Mouse (Mus musculus) hindbrain, embryonic 12.5 days (tissue): ENCODE measurements around the gene Myo6. TPM values are rescaled to one million over a fixed set of nuclear protein-coding genes. Genes with fewer than 3 reads are reported as not detected.

ENCODE experiments used
- ATAC-seq: fragments of 200-750 bp; cut with Nextera tagmentation; 2 replicates; pipeline ENCODE4 v1.8.0; 2017; ENCODE audit warnings: moderate TSS enrichment; ENCODE audit not compliant: low FRiP score
- H3K27ac ChIP-seq: fragments of 300-500 bp; sonication (generic); 2 replicates; pipeline ENCODE4 v1.5.1; 2016; ENCODE audit warnings: mild to moderate bottlenecking
- H3K27me3 ChIP-seq: fragments of 300-500 bp; sonication (generic); 2 replicates; pipeline ENCODE4 v1.6.1; 2016; ENCODE audit warnings: mild to moderate bottlenecking
- H3K36me3 ChIP-seq: fragments of 300-500 bp; sonication (generic); 2 replicates; pipeline ENCODE4 v1.6.1; 2016; ENCODE audit warnings: mild to moderate bottlenecking
- H3K4me1 ChIP-seq: fragments of 300-500 bp; sonication (generic); 2 replicates; pipeline ENCODE4 v1.6.1; 2016
- H3K4me2 ChIP-seq: fragments of 300-500 bp; sonication (generic); replicated peaks from 2 replicates; pipeline ENCODE4 v1.6.1; 2016; ENCODE audit warnings: mild to moderate bottlenecking
- H3K4me3 ChIP-seq: fragments of 300-500 bp; sonication (generic); 2 replicates; pipeline ENCODE4 v1.5.1; 2016; ENCODE audit warnings: mild to moderate bottlenecking
- H3K9ac ChIP-seq: fragments of 300-500 bp; sonication (generic); 2 replicates; pipeline ENCODE4 v1.6.1; 2016; ENCODE audit warnings: mild to moderate bottlenecking, moderate library complexity
- H3K9me3 ChIP-seq: fragments of 300-500 bp; sonication (generic); replicated peaks from 2 replicates; pipeline ENCODE4 v1.6.1; 2016; ENCODE audit warnings: mild to moderate bottlenecking
- WGBS: fragments of 180-500 bp; shearing (Covaris S2); methylation state at CpG from one replicate; pipeline ENCODE4 v1.1.7; 2016; 5-methylcytosine and 5-hydroxymethylcytosine counted together
- polyA plus RNA-seq: library from polyadenylated mRNA; unstranded; fragments of >200 nt; fragmentation: Nextera tagmentation; extraction: Ambion mirVana; gene quantifications from 2 replicates; pipeline ENCODE4 v1.2.1, GENCODE M21; 2016

The Myo6 gene
- polyA plus RNA-seq, 1 experiment from 2014 or later, result 19.6 TPM

- Histone ChIP-seq H3K4me1 (no peaks in the 10 kb centered on the region), H3K9me3 (no peaks in the 10 kb centered on the region), H3K36me3 (no peaks in the 10 kb centered on the region), H3K27me3 (no peaks in the 10 kb centered on the region), H3K4me2 (no peak overlapping the region), H3K9ac (no peak overlapping the region), H3K27ac (no peak overlapping the region), H3K4me3 (no peak overlapping the region)
- 62% methylated on average over 6 of the region's 6 CpGs for WGBS
- ATAC-seq, result no peak
These were observed 93.6 kb downstream of the Myo6 start for GRCm38 (mm10) chr9:80258396-80258795.

DNA sequence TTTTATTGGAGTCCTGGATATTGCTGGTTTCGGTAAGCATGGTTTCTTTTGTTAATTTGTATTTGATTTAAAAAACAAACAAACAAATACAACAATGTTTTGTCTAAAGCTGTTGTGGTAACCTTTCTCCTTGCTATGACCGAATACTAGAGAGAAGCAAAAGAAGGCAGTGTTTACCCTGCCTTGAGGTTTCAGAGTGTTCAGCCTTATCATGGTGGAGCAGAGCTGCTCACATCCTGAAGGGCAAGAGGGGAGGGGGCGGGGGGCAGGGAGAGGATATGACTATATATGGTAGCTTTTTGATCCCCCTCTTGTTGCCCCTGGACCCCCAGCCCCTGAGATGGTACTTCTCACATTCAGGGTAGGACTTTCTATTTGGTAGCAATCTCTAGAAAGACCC is 96.1 kb downstream of the Myo6 start:
- Histone ChIP-seq H3K27ac (no peak overlapping the region), H3K9ac (no peak overlapping the region), H3K36me3 (no peaks in the 10 kb centered on the region), H3K27me3 (no peaks in the 10 kb centered on the region), H3K4me2 (no peak overlapping the region), H3K9me3 (no peaks in the 10 kb centered on the region), H3K4me1 (no peaks in the 10 kb centered on the region), H3K4me3 (no peak overlapping the region)
- no peak for ATAC-seq
- 85% methylated on average over 3 of the region's 3 CpGs for WGBS

- Histone ChIP-seq H3K4me2 (no peak overlapping the region), H3K4me1 (no peaks in the 10 kb centered on the region), H3K9me3 (no peaks in the 10 kb centered on the region), H3K4me3 (no peak overlapping the region), H3K27ac (no peak overlapping the region), H3K27me3 (no peaks in the 10 kb centered on the region), H3K9ac (no peak overlapping the region), H3K36me3 (no peaks in the 10 kb centered on the region)
- ATAC-seq, result no peak
- WGBS, result 54% methylated on average over 8 of the region's 8 CpGs
These were observed 97.7 kb downstream of the Myo6 start for GRCm38 (mm10) chr9:80262367-80263026.

DNA sequence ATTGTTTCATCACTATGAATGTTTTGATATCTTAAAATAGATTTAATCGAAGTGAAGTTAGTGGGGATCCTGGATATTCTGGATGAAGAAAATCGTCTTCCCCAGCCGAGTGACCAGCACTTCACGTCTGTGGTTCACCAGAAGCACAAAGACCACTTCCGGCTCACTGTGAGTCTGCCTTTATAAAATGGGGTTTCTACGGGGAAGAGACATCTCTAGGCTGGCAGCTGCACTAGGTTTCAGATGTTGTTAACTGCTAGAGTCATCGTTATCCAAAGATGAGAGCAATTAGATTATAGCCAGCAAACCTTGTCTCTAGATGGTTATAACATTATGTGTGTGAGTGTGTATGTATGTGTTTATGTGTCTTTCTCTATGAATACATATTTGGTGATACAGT is 101.3 kb downstream of the Myo6 start:
- Histone ChIP-seq H3K27ac (no peak overlapping the region), H3K4me2 (no peak overlapping the region), H3K4me1 (no peaks in the 10 kb centered on the region), H3K36me3 (no peaks in the 10 kb centered on the region), H3K9ac (no peak overlapping the region), H3K27me3 (no peaks in the 10 kb centered on the region), H3K9me3 (no peaks in the 10 kb centered on the region), H3K4me3 (no peak overlapping the region)
- ATAC-seq, result no peak
- WGBS, result 87% methylated on average over 7 of the region's 7 CpGs

DNA sequence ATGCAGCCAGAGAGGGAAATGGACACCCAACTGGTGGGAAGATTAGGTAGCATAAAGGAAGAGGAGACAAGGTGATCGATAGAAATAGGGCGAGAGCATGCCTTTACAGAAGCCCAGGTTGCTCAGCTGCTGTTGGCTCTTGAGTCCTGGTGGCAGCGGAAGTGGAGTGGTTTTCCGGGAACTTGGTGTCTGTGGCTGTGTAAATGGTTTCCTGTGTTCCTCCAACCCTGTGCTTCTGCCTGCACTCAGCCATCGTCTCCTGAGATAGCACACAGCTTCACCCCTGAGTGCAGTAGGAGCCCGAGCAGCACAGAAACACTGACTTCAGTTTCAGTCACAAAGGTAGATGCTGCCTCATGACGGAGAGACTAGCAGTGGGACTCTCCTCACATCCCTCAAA is 101.7 kb downstream of the Myo6 start:
- H3K27me3 ChIP-seq, result no peaks in the 10 kb centered on the region
- no peak overlapping the region for H3K9ac ChIP-seq
- H3K9me3 ChIP-seq, result no peaks in the 10 kb centered on the region
- H3K36me3 ChIP-seq, result no peaks in the 10 kb centered on the region
- ATAC-seq, result no peak
- H3K4me3 ChIP-seq, result no peak overlapping the region
- WGBS, result 85% methylated on average over 7 of the region's 7 CpGs
- no peak overlapping the region for H3K4me2 ChIP-seq
- H3K4me1 ChIP-seq, result no peaks in the 10 kb centered on the region
- H3K27ac ChIP-seq, result no peak overlapping the region

- Histone ChIP-seq H3K9ac (no peak overlapping the region), H3K4me3 (no peak overlapping the region), H3K4me1 (no peaks in the 10 kb centered on the region), H3K9me3 (no peaks in the 10 kb centered on the region), H3K27me3 (no peaks in the 10 kb centered on the region), H3K27ac (no peak overlapping the region), H3K4me2 (no peak overlapping the region), H3K36me3 (no peaks in the 10 kb centered on the region)
- 77% methylated on average over 8 of the region's 8 CpGs for WGBS
- no peak for ATAC-seq
These were observed 104.8 kb downstream of the Myo6 start for GRCm38 (mm10) chr9:80269596-80269995.

GRCm38 (mm10) chr9:80272951-80273350 is 108.1 kb downstream of the Myo6 start:
- no peaks in the 10 kb centered on the region for H3K36me3 ChIP-seq
- no peak for ATAC-seq
- H3K9ac ChIP-seq, result no peak overlapping the region
- H3K27ac ChIP-seq, result no peak overlapping the region
- H3K27me3 ChIP-seq, result no peaks in the 10 kb centered on the region
- no peaks in the 10 kb centered on the region for H3K9me3 ChIP-seq
- 73% methylated on average over 1 of the region's 1 CpGs for WGBS
- H3K4me1 ChIP-seq, result no peaks in the 10 kb centered on the region; the same call in 1 of the 2 replicates
- no peak overlapping the region for H3K4me2 ChIP-seq
- H3K4me3 ChIP-seq, result no peak overlapping the region

- 90% methylated on average over 8 of the region's 8 CpGs for WGBS
- no peak for ATAC-seq
- Histone ChIP-seq H3K9ac (no peak overlapping the region), H3K36me3 (no peaks in the 10 kb centered on the region), H3K4me3 (no peak overlapping the region), H3K4me2 (no peak overlapping the region), H3K9me3 (no peaks in the 10 kb centered on the region), H3K27ac (no peak overlapping the region), H3K4me1 (no peaks in the 10 kb centered on the region; the same call in 1 of the 2 replicates), H3K27me3 (no peaks in the 10 kb centered on the region)
These were observed 110.4 kb downstream of the Myo6 start for GRCm38 (mm10) chr9:80275053-80275771.

DNA sequence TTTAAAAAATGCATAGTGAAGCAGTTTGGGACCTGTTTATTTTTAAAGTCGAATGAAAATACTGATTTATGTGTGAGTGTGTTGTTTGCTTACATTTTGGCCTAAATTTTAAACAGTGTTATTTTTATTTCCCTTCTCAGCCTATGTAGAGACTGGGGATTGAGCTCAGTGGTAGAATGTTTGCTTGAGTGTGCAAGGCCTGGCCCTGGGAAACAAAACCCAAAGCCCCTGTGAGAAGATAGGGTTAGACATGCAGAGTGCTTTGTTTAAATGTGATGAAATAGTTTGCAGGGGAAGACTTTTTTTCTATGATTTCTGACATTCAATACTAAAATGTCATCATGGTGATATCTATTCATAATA is 110.9 kb downstream of the Myo6 start:
- no peaks in the 10 kb centered on the region for H3K36me3 ChIP-seq
- 90% methylated on average over 1 of the region's 1 CpGs for WGBS
- no peaks in the 10 kb centered on the region; the same call in 1 of the 2 replicates for H3K4me1 ChIP-seq
- no peak overlapping the region for H3K9ac ChIP-seq
- no peak for ATAC-seq
- no peaks in the 10 kb centered on the region for H3K9me3 ChIP-seq
- no peak overlapping the region for H3K4me3 ChIP-seq
- no peak overlapping the region for H3K4me2 ChIP-seq
- H3K27ac ChIP-seq, result no peak overlapping the region
- H3K27me3 ChIP-seq, result no peaks in the 10 kb centered on the region

GRCm38 (mm10) chr9:80277157-80277556 is 112.3 kb downstream of the Myo6 start:
- Histone ChIP-seq H3K27ac (no peak overlapping the region), H3K27me3 (no peaks in the 10 kb centered on the region), H3K4me2 (no peak overlapping the region), H3K9me3 (no peaks in the 10 kb centered on the region), H3K36me3 (no peaks in the 10 kb centered on the region), H3K4me3 (no peak overlapping the region), H3K9ac (no peak overlapping the region), H3K4me1 (no peaks in the 10 kb centered on the region; the same call in 1 of the 2 replicates)
- ATAC-seq, result no peak
- WGBS, result 60% methylated on average over 2 of the region's 2 CpGs

DNA sequence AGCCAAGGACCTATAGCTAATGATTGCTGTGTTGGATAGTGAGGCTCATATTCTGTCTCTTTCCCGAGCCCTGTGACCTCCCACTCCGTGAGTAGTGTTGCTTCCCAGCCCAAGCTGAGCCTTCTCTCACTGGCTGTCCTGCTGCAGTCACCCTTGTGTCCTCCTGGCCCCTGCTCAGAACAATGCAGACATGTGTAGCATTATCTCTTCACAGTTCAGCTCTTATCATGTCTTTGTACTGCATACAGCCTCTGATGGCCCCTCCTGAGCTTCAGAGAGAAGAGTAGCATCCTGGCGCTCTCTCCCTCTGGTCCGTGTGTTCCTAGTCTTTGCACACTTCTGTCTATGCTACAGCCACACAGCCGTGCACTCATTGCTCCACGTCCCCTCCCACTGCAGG is 112.9 kb downstream of the Myo6 start:
- Histone ChIP-seq H3K27me3 (no peaks in the 10 kb centered on the region), H3K4me2 (no peak overlapping the region), H3K9ac (no peak overlapping the region), H3K4me1 (no peaks in the 10 kb centered on the region; the same call in 1 of the 2 replicates), H3K4me3 (no peak overlapping the region), H3K36me3 (no peaks in the 10 kb centered on the region), H3K9me3 (no peaks in the 10 kb centered on the region), H3K27ac (no peak overlapping the region)
- no peak for ATAC-seq
- WGBS, result 74% methylated on average over 6 of the region's 6 CpGs

DNA sequence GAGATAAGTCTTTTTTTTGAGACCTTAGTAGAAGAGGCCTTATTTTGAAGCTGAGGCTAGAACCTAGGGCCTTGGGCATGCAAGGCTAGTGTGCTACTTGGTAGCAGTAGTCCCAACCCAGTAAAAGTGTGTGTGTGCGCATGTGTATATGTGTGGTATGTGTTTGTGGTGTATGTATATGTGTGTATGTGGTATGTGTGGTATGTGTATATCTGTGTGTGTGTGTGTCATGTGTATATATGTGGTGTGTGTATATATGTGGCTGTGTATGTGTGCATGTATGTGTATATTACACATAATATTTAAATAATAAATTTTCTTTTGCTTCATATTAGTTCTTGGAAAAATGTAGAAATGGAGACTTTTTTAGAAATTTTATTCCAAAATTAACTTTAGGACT is 115.9 kb downstream of the Myo6 start:
- H3K4me1 ChIP-seq, result no peaks in the 10 kb centered on the region; the same call in 1 of the 2 replicates
- H3K4me3 ChIP-seq, result no peak overlapping the region
- H3K9ac ChIP-seq, result no peak overlapping the region
- H3K9me3 ChIP-seq, result no peaks in the 10 kb centered on the region
- ATAC-seq, result no peak
- no peak overlapping the region for H3K4me2 ChIP-seq
- 92% methylated on average over 1 of the region's 1 CpGs for WGBS
- no peaks in the 10 kb centered on the region for H3K36me3 ChIP-seq
- no peaks in the 10 kb centered on the region for H3K27me3 ChIP-seq
- no peak overlapping the region for H3K27ac ChIP-seq

DNA sequence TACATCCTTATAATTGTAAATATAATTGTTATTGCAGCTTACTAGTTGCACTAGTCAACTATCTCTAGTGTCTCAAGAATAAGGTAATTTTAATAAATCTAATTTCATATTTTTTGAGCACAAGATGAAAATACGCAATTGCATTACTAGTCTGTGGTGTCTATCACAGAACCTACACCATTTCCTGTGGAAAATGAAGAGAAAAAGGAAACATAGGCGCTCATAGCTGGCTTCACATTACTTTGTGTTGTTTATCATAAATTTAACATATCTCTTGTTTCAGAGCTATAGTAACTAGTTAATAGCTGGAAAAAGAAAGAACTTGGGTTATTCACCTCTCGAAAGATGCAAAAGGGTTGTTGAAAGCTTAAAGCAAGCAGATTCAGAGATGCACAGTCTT is 117.6 kb downstream of the Myo6 start:
- ATAC-seq, result no peak
- Histone ChIP-seq H3K27me3 (no peaks in the 10 kb centered on the region), H3K4me2 (no peak overlapping the region), H3K9ac (no peak overlapping the region), H3K4me1 (no peaks in the 10 kb centered on the region), H3K9me3 (no peaks in the 10 kb centered on the region), H3K27ac (no peak overlapping the region), H3K36me3 (no peaks in the 10 kb centered on the region), H3K4me3 (no peak overlapping the region)
- 93% methylated on average over 3 of the region's 3 CpGs for WGBS
